Mouse (Mus musculus) liver, embryonic 14.5 days (tissue): ENCODE results near the gene Trit1.

Source experiments
- CTCF ChIP-seq: IDR thresholded peaks from 2 replicates; pipeline ENCODE4 v1.5.1; 2016; ENCODE audit warnings: antibody characterized with exemption, low read depth, control low read depth
- EP300 ChIP-seq: IDR thresholded peaks from 2 replicates; pipeline ENCODE4 v1.6.1; 2016; ENCODE audit warnings: antibody characterized with exemption, low read depth

DNA sequence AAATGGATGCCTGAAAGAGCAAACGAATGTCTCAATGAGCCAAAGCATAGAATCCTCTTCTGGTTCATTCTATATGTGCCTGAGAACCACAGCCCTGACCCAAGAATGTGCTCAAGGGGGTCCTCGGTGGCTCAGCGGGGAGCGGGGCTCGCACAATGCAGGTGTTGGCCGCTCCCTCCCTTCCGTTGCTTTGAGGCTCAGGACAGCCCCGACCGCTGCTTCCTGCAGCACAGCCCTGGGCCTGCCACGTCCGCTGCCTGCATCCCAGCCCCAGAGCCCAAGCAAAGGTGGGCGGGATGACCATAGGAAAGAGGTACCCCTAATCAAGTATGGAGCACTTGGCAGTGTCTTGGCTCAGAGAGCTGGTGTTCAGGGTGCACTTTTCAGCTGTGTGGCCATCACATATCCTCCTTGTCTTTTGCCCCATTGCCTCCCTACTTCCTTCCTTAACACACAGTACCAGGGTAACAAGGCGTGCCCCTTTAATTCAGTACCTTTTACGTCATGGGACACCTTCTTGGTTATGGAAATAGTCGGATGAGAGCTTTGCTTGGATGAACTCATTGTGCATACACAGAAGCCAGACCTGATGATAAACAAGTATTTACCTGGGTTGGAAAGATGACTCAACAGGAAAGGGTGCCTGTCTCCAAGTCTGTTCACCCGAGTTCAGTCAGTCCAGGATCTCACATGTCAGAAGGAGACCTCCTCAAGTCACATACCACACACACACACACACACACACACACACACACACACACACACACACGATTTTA lies 32.7 kb upstream of the Trit1 start:
- TF ChIP-seq CTCF = no peak
- TF ChIP-seq EP300 = no peak
